Mouse (Mus musculus) hindbrain, embryonic 16.5 days (tissue): Measurements from ENCODE around the gene Grk2. TPM values are rescaled to one million over a fixed set of nuclear protein-coding genes. Genes with fewer than 3 reads are reported as not detected.

Source experiments
- ATAC-seq: fragments of 200-750 bp; cut with Nextera tagmentation; 2 replicates; pipeline ENCODE4 v1.8.0; 2017; ENCODE audit warnings: moderate TSS enrichment, moderate library complexity
- H3K27ac ChIP-seq: fragments of 300-500 bp; sonication (generic); 2 replicates; pipeline ENCODE4 v1.5.1; 2014; ENCODE audit warnings: low read depth, mild to moderate bottlenecking, control low read depth, low read length, moderate library complexity
- H3K27me3 ChIP-seq: fragments of 300-500 bp; sonication (generic); replicated peaks from 2 replicates; pipeline ENCODE4 v1.6.1; 2014; ENCODE audit warnings: low read length; ENCODE audit not compliant: control insufficient read depth, insufficient read depth
- H3K36me3 ChIP-seq: fragments of 300-500 bp; sonication (generic); 2 replicates; pipeline ENCODE4 v1.6.1; 2014; ENCODE audit warnings: mild to moderate bottlenecking, low read length, moderate library complexity, mixed read lengths; ENCODE audit not compliant: control insufficient read depth, insufficient read depth
- H3K4me1 ChIP-seq: fragments of 300-500 bp; sonication (generic); 2 replicates; pipeline ENCODE4 v1.6.1; 2014; ENCODE audit warnings: low read depth, low read length; ENCODE audit not compliant: control insufficient read depth, insufficient read depth
- H3K4me2 ChIP-seq: fragments of 300-500 bp; sonication (generic); 2 replicates; pipeline ENCODE4 v1.6.1; 2014; ENCODE audit warnings: mild to moderate bottlenecking, low read length, control low read depth, moderate library complexity
- H3K4me3 ChIP-seq: fragments of 300-500 bp; sonication (generic); 2 replicates; pipeline ENCODE4 v1.5.1; 2014; ENCODE audit warnings: mild to moderate bottlenecking, low read length, control low read depth, moderate library complexity
- H3K9ac ChIP-seq: fragments of 300-500 bp; sonication (generic); 2 replicates; pipeline ENCODE4 v1.6.1; 2014; ENCODE audit warnings: low read depth, mild to moderate bottlenecking, control low read depth, low read length, moderate library complexity
- H3K9me3 ChIP-seq: fragments of 300-500 bp; sonication (generic); 2 replicates; pipeline ENCODE4 v1.6.1; 2014; ENCODE audit warnings: mild to moderate bottlenecking, low read length, moderate library complexity; ENCODE audit not compliant: control insufficient read depth
- WGBS: fragments of 180-500 bp; shearing (Covaris S2); extraction: QIAGEN DNeasy Blood & Tissue Kit; methylation state at CpG from one replicate; pipeline ENCODE4 v1.1.7; 2014; 5-methylcytosine and 5-hydroxymethylcytosine counted together
- polyA plus RNA-seq: library from polyadenylated mRNA; unstranded; fragments of >200 nt; fragmentation: Nextera tagmentation; extraction: Ambion mirVana; gene quantifications from 2 replicates; pipeline ENCODE4 v1.2.1, GENCODE M21; 2015

Gene Grk2
- polyA plus RNA-seq, 1 experiment from 2014 or later: 28.3 TPM

DNA sequence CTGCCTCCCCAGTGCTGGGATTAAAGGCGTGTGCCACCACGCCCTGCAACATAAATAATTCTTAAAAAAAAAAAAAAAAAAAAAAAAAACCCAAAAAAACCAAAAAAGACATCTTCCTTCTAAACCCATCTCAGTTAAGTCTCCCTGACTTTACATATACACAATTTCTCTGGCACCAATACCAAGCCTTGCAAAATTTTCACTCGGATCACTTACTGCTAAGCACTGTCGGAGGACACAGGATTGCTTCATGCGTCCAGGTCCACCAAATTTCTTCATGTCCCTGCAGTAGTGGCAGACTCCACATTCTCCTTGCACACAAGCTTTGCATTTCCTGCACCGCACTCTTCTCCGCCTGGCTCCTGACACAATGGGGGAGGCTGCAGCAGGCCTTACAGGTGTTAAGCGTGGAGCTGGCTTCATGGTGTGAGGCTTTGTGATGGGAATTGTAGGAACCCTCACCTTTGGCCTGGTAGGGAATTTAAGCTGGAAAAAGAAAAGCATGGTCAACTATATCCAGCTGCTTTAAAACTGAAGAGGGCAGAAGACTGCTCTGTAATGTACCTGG is 22.8 kb upstream of the Grk2 start:
- Histone ChIP-seq H3K27ac (no peak overlapping the region), H3K36me3 (peaks cover 34% of the 10 kb centered on the region), H3K9me3 (no peaks in the 10 kb centered on the region), H3K27me3 (no peaks in the 10 kb centered on the region), H3K4me1 (peaks cover 14% of the 10 kb centered on the region), H3K4me2 (no peak overlapping the region), H3K4me3 (no peak overlapping the region), H3K9ac (no peak overlapping the region)
- 97% methylated on average over 8 of the region's 8 CpGs for WGBS
- no peak for ATAC-seq

- no peaks in the 10 kb centered on the region for H3K9me3 ChIP-seq
- no peaks in the 10 kb centered on the region for H3K27me3 ChIP-seq
- ATAC-seq: no peak
- H3K4me2 ChIP-seq: no peak overlapping the region
- no peak overlapping the region for H3K4me3 ChIP-seq
- H3K27ac ChIP-seq: no peak overlapping the region
- H3K4me1 ChIP-seq: peaks cover 4% of the 10 kb centered on the region
- no peak overlapping the region for H3K9ac ChIP-seq
- H3K36me3 ChIP-seq: peaks cover 44% of the 10 kb centered on the region
- 63% methylated on average over 1 of the region's 1 CpGs for WGBS
Observed at GRCm38 (mm10) chr19:4326881-4327280, 20.9 kb upstream of the Grk2 start.

DNA sequence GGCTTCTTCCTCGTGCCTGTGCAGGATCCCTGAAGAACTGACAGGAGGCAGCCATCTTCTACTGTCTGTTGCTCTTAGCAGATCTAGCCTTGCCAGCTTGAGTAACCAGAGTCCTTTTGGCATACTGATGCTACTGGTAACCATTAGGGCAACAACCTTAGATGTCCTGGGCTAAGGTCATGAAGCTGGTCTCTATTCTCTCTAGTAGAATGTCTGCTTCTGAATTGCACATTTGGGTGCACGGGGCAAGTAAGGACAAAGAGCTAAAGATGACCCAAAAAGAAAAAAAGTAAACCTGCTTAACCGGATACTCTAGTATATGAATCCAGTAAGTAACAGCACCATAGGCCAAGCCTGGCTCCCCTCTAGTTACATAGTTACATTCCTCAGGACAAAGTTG is 20.1 kb upstream of the Grk2 start:
- Histone ChIP-seq H3K27me3 (no peaks in the 10 kb centered on the region), H3K27ac (no peak overlapping the region), H3K4me2 (no peak overlapping the region), H3K4me3 (no peak overlapping the region), H3K9me3 (no peaks in the 10 kb centered on the region), H3K36me3 (peaks cover 48% of the 10 kb centered on the region), H3K9ac (no peak overlapping the region), H3K4me1 (no peaks in the 10 kb centered on the region)
- WGBS: 94% methylated on average over 3 of the region's 3 CpGs
- no peak for ATAC-seq

GRCm38 (mm10) chr19:4322134-4322533 is 16.1 kb upstream of the Grk2 start:
- H3K36me3 ChIP-seq: peaks cover 66% of the 10 kb centered on the region
- H3K4me1 ChIP-seq: no peaks in the 10 kb centered on the region
- no peaks in the 10 kb centered on the region for H3K27me3 ChIP-seq
- no peak overlapping the region for H3K9ac ChIP-seq
- no peak overlapping the region for H3K4me2 ChIP-seq
- 95% methylated on average over 3 of the region's 3 CpGs for WGBS
- H3K27ac ChIP-seq: no peak overlapping the region
- H3K4me3 ChIP-seq: no peak overlapping the region
- ATAC-seq: no peak
- no peaks in the 10 kb centered on the region for H3K9me3 ChIP-seq

- no peak overlapping the region for H3K9ac ChIP-seq
- no peak for ATAC-seq
Observed at GRCm38 (mm10) chr19:4321622-4322021, 15.6 kb upstream of the Grk2 start.

DNA sequence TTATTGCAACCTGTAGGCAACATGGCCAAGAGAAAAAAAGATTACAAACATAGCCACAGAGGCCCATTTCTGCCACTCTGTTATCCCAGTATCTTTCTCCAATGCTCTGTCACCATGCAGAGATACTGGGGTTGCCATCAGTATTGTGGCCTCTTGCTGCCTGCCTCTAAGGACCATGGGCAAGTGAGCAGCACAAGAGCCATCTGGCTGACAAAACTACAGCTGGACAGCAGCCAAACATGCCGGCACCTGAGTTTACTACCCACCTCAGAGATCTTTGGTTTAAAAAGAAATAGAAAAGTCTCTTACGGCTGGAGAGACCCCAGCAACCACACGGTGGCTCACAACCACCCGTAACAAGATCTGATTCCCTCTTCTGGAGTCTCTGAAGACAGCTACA is 13.2 kb upstream of the Grk2 start:
- Histone ChIP-seq H3K36me3 (peaks cover 60% of the 10 kb centered on the region), H3K9me3 (no peaks in the 10 kb centered on the region), H3K4me3 (no peak overlapping the region), H3K4me1 (no peaks in the 10 kb centered on the region), H3K27me3 (no peaks in the 10 kb centered on the region), H3K27ac (no peak overlapping the region), H3K9ac (no peak overlapping the region), H3K4me2 (no peak overlapping the region)
- 80% methylated on average over 4 of the region's 4 CpGs for WGBS
- no peak for ATAC-seq

More at GRCm38 (mm10) chr19:4321622-4322021, 15.6 kb upstream of the Grk2 start:
- H3K27me3 ChIP-seq: no peaks in the 10 kb centered on the region
- no peak overlapping the region for H3K4me2 ChIP-seq
- peaks cover 67% of the 10 kb centered on the region for H3K36me3 ChIP-seq
- no peak overlapping the region for H3K4me3 ChIP-seq
- 90% methylated on average over 1 of the region's 1 CpGs for WGBS
- H3K9me3 ChIP-seq: no peaks in the 10 kb centered on the region
- H3K4me1 ChIP-seq: no peaks in the 10 kb centered on the region
- H3K27ac ChIP-seq: no peak overlapping the region

DNA sequence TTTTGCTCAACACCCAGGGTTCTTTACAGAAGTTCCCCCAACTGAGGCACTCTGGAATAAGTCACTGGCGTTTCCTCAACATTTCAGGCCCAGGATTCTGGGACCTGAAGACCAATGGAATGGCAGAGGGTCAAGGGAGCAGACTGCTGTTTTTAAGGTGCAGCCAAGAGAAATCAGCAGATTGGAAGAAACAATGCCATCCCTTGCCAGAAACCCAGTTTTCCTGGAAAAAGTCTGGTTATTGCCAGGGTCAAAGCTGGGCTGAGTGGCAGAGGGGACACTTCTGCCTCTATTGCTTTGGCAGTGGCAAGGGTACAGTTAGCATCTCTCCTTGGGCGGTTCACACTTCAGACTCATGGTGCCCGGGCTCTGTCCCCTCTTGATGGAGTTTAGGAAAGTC is 11.2 kb upstream of the Grk2 start:
- Histone ChIP-seq H3K27ac (no peak overlapping the region), H3K4me2 (no peak overlapping the region), H3K4me1 (no peaks in the 10 kb centered on the region), H3K4me3 (no peak overlapping the region), H3K9ac (no peak overlapping the region), H3K27me3 (no peaks in the 10 kb centered on the region), H3K9me3 (no peaks in the 10 kb centered on the region), H3K36me3 (peaks cover 51% of the 10 kb centered on the region)
- 94% methylated on average over 3 of the region's 3 CpGs for WGBS
- ATAC-seq: no peak

GRCm38 (mm10) chr19:4315223-4315944 is 9.4 kb upstream of the Grk2 start:
- no peaks in the 10 kb centered on the region for H3K4me1 ChIP-seq
- no peak overlapping the region for H3K9ac ChIP-seq
- H3K27ac ChIP-seq: no peak overlapping the region
- no peaks in the 10 kb centered on the region for H3K9me3 ChIP-seq
- peaks cover 39% of the 10 kb centered on the region for H3K36me3 ChIP-seq
- H3K27me3 ChIP-seq: no peaks in the 10 kb centered on the region
- WGBS: 68% methylated on average over 6 of the region's 6 CpGs
- H3K4me2 ChIP-seq: no peak overlapping the region
- H3K4me3 ChIP-seq: no peak overlapping the region
- ATAC-seq: no peak

DNA sequence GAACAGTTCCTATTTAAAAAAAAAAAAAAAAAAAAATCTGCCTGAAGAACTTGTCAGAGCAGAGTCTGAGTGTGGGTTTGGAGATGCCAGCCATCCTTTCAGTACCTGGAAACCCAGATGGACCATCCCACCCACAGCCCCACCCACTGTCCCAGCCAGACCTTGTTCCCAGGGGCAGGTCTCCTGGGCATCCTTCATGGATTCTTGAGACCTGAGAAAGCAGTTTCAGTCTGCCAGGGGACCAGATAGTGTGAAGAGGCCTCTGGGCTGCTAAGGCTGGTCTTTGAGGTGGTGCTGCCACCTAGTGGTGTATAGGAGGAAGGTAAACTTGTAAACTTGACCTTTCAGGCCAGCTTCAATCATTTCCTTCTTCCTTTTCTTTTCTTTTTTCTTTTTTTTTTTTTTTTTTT is 3.8 kb upstream of the Grk2 start:
- Histone ChIP-seq H3K4me1 (peaks cover 10% of the 10 kb centered on the region), H3K4me3 (no peak overlapping the region), H3K4me2 (no peak overlapping the region), H3K9ac (no peak overlapping the region), H3K36me3 (0 out of 2 replicates have a peak, but pooled peaks cover 2% of the 10 kb centered on the region), H3K27me3 (no peaks in the 10 kb centered on the region), H3K9me3 (no peaks in the 10 kb centered on the region), H3K27ac (no peak overlapping the region)
- no peak for ATAC-seq
